Mouse (Mus musculus): ENCODE results near the gene Map3k13.

- TF ChIP-seq CTCF (IDR thresholded peaks at IDR 0.05) = no peak
- no peak for TF ChIP-seq POLR2A (IDR thresholded peaks at IDR 0.05; ENCODE audit: insufficient read depth, low read depth, low read length)
- TF ChIP-seq EP300 (IDR thresholded peaks at IDR 0.05; ENCODE audit: insufficient read depth, low read depth, low read length) = no peak
Measured at GRCm38 (mm10) chr16:21969874-21970273, 175.7 kb downstream of the Map3k13 start.
